In the genomic region with DNA sequence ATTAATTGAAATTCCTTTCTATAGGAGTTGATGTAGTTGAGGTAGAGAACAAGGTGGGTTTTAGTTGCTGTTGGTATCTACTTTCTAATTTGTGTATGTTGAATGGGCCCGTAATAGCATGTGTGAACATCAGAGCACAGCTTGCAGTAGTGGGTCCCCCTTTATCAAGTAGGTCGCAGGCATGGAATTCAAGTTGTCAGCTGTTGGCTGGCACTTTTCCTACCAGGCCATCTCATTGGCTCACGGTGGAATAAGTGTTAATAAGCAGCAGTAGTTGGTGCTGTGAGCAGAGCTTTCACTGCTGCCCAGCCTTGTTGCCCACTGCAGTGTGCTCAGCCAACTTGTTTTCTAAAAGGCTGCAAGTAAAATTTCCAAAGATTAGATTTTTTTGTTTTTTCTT, we compare ENCODE assay signal across 30 mouse cellular contexts. TPM values are rescaled to one million over a fixed set of nuclear protein-coding genes. Genes with fewer than 3 reads are reported as not detected.
"Had no signal": no experiment of that assay in that cellular context is flagged by ENCODE, and none has a peak within 500 bp of the region (broad histone marks: within the 10 kb centered on the region; RNA-seq: fewer than 3 reads in every experiment).

No protein-coding gene starts in this region.

- H3K27ac ChIP-seq: embryonic facial prominence, embryonic 10.5 days; embryonic facial prominence, embryonic 12.5 days; embryonic facial prominence, embryonic 13.5 days; embryonic facial prominence, embryonic 15.5 days; forebrain, embryonic 10.5 days; forebrain, embryonic 12.5 days; forebrain, embryonic 13.5 days; forebrain, embryonic 15.5 days; gastrocnemius, adult 2 months had no signal

- H3K4me1 ChIP-seq: embryonic facial prominence, embryonic 15.5 days; forebrain, embryonic 10.5 days; forebrain, embryonic 12.5 days; forebrain, embryonic 13.5 days; forebrain, embryonic 15.5 days had no signal

- ATAC-seq: forebrain, embryonic 13.5 days; forebrain, embryonic 14.5 days; forebrain, embryonic 15.5 days; forebrain, embryonic 16.5 days; forebrain, postnatal 0 days had no signal

- DNase-seq: cerebellum, adult 18-20 months; cerebellum, adult 2 months; cerebellum, adult 8-10 months; cerebellum, adult 9-10 months; cerebellum, adult 9-11 months; cerebellum, postnatal 10 days; cerebellum, postnatal 14 days; cerebellum, postnatal 25 days; cerebellum, postnatal 36 days; embryo, embryonic 11 days; forebrain, postnatal 0 days; gastrocnemius, adult 2 months; gastrocnemius, postnatal 10 days; gastrocnemius, postnatal 14 days; gastrocnemius, postnatal 25 days; gastrocnemius, postnatal 36 days; heart, adult 18-20 months had no signal

- H3K4me2 ChIP-seq: embryonic facial prominence, embryonic 12.5 days; embryonic facial prominence, embryonic 13.5 days; embryonic facial prominence, embryonic 15.5 days; forebrain, embryonic 12.5 days; forebrain, embryonic 13.5 days; forebrain, embryonic 15.5 days had no signal

- H3K27me3 ChIP-seq: embryonic facial prominence, embryonic 12.5 days; embryonic facial prominence, embryonic 13.5 days; embryonic facial prominence, embryonic 15.5 days; forebrain, embryonic 12.5 days; forebrain, embryonic 13.5 days; forebrain, embryonic 15.5 days had no signal

- H3K9me3 ChIP-seq: embryonic facial prominence, embryonic 10.5 days; embryonic facial prominence, embryonic 12.5 days; embryonic facial prominence, embryonic 13.5 days; embryonic facial prominence, embryonic 15.5 days; forebrain, embryonic 10.5 days; forebrain, embryonic 12.5 days; forebrain, embryonic 13.5 days; forebrain, embryonic 15.5 days had no signal

- H3K9ac ChIP-seq: embryonic facial prominence, embryonic 12.5 days; embryonic facial prominence, embryonic 13.5 days; embryonic facial prominence, embryonic 15.5 days; forebrain, embryonic 12.5 days; forebrain, embryonic 13.5 days; forebrain, embryonic 15.5 days; forebrain, postnatal 0 days had no signal

- H3K4me3 ChIP-seq: embryonic facial prominence, embryonic 10.5 days; embryonic facial prominence, embryonic 12.5 days; embryonic facial prominence, embryonic 13.5 days; embryonic facial prominence, embryonic 15.5 days; erythroblast, embryonic 14.5 days; forebrain, embryonic 10.5 days; forebrain, embryonic 12.5 days; forebrain, embryonic 13.5 days; forebrain, embryonic 15.5 days; gastrocnemius, adult 2 months had no signal

RNA-seq across cellular contexts. Expression of a gene that starts 10.4 kb away (rescaled TPM):
- total RNA-seq: common myeloid progenitor, adult 5-6 weeks; granulocyte monocyte progenitor cell, adult 5-6 weeks had no signal
- polyA plus RNA-seq: erythroblast, embryonic 14.5 days had no signal
